Mouse (Mus musculus) ovary, adult 18-20 months (tissue): Measurements from ENCODE around the gene Cd48.
"Not testable (repeated sequence)": the region's sequence is repeated elsewhere in the genome, so short reads cannot be mapped to it uniquely, and the experiment has no call there.

Experiments used
- DNase-seq: peaks from one replicate; pipeline ENCODE4 v3.0.0; 2022; ENCODE audit warnings: low spot score, mixed read lengths

The Cd48 gene

DNA sequence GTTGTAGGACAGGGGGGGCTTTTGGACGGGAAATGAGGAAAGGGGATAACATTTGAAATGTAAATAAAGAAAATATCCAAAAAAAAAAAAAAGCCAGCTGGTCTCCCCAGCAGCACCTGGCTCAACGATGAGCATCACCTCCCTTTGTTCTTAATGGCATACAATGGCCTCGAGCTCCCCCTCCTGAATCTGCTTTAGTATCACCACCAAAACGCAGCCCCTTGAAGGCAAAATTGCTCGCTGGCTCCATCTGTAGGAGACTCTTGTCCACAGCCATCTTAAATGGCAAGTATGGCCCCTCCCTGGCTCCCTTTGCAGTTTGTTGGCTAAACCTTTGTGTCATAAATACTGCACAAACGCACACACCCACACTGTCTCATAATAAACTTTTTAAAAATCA lies 17.2 kb downstream of the Cd48 start:
- no peak for DNase-seq

DNA sequence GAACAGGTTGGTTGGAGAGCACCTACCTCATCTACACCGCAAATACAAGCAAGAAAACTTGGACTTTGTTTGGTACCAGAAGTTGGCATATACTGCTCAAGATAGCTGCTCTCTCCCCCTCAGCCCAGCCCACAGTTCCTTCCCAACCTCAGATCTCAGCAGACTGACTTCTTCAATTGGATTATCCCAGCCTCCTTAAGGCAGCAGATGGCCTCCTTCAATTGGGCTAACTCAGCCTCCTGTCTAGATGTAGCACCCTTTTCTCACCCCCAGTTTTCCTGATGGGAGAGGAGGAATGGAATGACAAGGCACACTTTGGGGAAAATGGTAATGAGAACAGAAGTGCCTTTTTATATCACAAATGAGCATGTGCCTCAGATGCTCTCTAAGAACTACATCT lies 31.9 kb downstream of the Cd48 start:
- DNase-seq = not testable (repeated sequence)

DNA sequence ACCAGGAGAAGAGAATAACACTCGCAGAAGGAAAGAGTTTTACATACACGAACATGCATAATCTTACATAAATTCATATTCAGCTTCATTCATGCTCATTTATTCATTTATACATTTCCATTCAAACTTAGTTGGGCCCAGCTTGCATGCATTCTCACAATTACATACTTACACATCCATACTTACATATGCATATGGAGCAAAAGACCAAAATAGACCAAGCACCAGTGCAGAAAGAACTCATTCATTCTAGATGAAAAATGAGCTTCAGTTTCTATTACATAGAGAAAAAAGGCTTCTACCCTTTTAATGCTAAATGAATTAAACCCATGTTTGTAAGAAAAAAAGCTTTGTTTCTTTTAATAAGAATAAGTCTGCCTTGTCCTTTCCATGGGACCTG lies 33.6 kb downstream of the Cd48 start:
- no peak for DNase-seq

DNA sequence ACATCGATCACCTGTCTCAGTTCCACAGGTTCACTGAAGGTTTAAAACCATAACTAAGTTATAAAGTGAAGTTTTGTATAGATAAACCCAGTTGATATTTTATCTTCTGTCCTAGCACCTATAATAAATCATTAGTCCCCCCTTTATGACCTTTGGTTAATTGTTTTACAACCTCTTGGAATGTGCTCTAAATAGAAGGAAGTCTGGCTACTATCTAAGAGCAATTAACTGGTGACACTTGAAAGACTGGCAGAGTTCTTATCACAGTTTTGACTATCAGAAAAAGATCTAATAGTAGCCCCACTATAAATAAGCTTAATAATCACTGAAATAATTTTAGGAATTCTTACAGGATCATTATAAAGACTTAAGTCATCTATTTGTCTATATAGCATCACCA lies 34.4 kb downstream of the Cd48 start:
- DNase-seq = no peak

DNA sequence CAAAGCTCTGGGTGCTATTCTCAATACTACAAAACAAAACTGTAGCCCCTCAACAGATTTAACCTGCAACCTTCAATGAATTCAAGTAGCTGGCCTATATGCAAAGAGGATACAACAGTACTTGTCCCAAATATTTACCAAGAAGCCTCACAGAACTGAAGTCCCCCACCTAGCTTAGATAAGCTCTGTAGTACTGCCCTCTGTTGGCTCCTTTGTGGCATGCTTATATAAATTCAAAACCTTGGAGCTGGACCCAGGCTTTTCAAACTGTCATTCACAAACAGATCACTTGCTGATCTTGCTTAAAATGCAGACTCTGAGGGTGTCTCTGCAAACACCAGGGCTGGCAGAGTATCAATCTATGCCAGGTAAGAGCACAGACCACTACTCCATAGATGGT lies 49.4 kb downstream of the Cd48 start:
- no peak for DNase-seq

DNA sequence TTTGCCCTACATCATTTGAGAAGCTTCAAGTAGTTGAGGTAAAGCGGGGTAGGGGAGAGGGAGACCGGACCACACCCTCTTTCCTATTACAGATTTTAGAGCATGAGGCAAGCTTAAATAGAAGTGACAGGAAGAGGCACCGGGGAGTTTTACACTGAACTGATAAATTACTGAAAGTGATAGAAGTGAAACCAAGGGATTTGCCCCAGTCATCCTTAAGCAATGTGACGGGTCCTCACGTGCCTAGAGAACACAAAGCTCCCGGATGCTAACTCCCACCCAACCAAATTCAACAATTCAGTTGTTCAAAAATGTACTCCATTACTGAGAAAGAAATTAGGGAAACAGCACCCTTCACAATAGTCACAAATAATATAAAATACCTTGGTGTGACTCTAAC lies 53.1 kb downstream of the Cd48 start:
- DNase-seq = no peak

DNA sequence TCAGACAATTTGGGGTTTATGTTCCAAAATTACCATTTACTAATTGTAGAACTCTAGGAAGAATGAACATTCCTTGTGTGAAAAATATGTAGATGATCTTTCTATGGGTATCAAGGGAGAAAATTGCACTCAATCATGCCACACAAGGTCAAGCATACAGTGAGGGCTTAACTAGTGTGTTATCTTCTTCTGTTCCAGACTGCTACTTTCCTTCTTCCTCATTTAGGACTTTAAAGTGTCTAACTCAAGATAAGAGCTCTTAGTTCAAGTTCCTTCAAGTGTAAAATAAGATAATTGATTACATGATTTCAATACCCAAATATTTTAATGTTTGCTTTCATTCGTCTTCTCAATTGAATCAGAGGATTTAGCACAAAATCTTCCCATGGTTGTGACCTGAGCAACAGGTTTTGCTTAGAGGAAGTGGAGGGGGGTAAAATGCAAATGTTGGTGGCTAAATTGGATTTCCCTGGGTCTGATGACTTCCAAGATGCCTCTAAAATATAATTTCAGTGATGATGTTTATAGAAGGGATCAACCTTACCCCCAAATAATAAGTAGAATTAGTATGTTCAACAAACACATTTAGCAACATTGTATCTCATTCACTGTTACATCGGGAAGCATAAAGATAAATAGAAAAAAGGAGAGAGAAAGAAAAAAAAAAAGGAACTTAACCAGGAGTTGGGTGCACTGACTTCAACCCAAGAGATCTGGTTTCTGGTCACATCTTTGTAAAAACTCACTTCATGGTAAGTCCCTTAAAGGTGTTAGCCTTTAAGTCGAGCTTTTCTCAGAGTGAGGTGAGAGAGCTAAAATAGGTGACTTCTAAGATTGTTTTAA lies 66.5 kb downstream of the Cd48 start:
- no peak for DNase-seq
